Mouse (Mus musculus): ENCODE results near the gene Col2a1. TPM values are rescaled to one million over a fixed set of nuclear protein-coding genes. Genes with fewer than 3 reads are reported as not detected.

Gene Col2a1
- polyA plus RNA-seq, 1 experiment from 2014 or later, result 829 TPM

GRCm38 (mm10) chr15:98026967-98027904, 22.7 kb upstream of the Col2a1 start:
- H3K27me3 ChIP-seq, result no peaks in the 10 kb centered on the region
- peaks cover 62% of the 10 kb centered on the region for H3K4me1 ChIP-seq
- no peaks in the 10 kb centered on the region for H3K9me3 ChIP-seq
- WGBS, result 29% methylated on average over 12 of the region's 12 CpGs
- no peak overlapping the region for H3K4me3 ChIP-seq
- H3K9ac ChIP-seq, result peak overlapping the region; percentile 50; the same call in 1 of the 2 replicates
- H3K36me3 ChIP-seq, result no peaks in the 10 kb centered on the region
- ATAC-seq (ENCODE audit: low FRiP score, low read depth), result peak; percentile 80
- peak overlapping the region; percentile 38 for H3K4me2 ChIP-seq (replicated peaks)
- H3K27ac ChIP-seq, result peak overlapping the region; percentile 91

- Histone ChIP-seq H3K36me3 (no peaks in the 10 kb centered on the region), H3K27ac (peak overlapping the region; percentile 91), H3K4me1 (peaks cover 58% of the 10 kb centered on the region), H3K4me3 (no peak overlapping the region), H3K4me2 (replicated peaks) (peak overlapping the region; percentile 38; the same call in 1 of the 2 replicates), H3K27me3 (no peaks in the 10 kb centered on the region), H3K9ac (no peak overlapping the region), H3K9me3 (no peaks in the 10 kb centered on the region)
- ATAC-seq (ENCODE audit: low FRiP score, low read depth), result no peak
- 31% methylated on average over 4 of the region's 4 CpGs for WGBS
These were observed 21.1 kb upstream of the Col2a1 start for GRCm38 (mm10) chr15:98025611-98026010.

GRCm38 (mm10) chr15:98023137-98023536, 18.6 kb upstream of the Col2a1 start:
- Histone ChIP-seq H3K27me3 (no peaks in the 10 kb centered on the region), H3K4me3 (no peak overlapping the region), H3K4me1 (peaks cover 51% of the 10 kb centered on the region), H3K27ac (no peak overlapping the region), H3K36me3 (no peaks in the 10 kb centered on the region), H3K9ac (no peak overlapping the region), H3K9me3 (no peaks in the 10 kb centered on the region), H3K4me2 (replicated peaks) (no peak overlapping the region)
- 37% methylated on average over 3 of the region's 3 CpGs for WGBS
- ATAC-seq (ENCODE audit: low FRiP score, low read depth), result no peak

GRCm38 (mm10) chr15:98021886-98022285, 17.4 kb upstream of the Col2a1 start:
- Histone ChIP-seq H3K9ac (no peak overlapping the region), H3K9me3 (no peaks in the 10 kb centered on the region)
- 3% methylated on average over 2 of the region's 2 CpGs for WGBS

GRCm38 (mm10) chr15:98019047-98019446, 14.6 kb upstream of the Col2a1 start:
- ATAC-seq (ENCODE audit: low FRiP score, low read depth), result no peak
- Histone ChIP-seq H3K4me3 (no peak overlapping the region), H3K4me2 (replicated peaks) (no peak overlapping the region), H3K36me3 (no peaks in the 10 kb centered on the region), H3K27me3 (no peaks in the 10 kb centered on the region), H3K4me1 (peaks cover 28% of the 10 kb centered on the region; the same call in 1 of the 2 replicates), H3K9ac (no peak overlapping the region), H3K9me3 (no peaks in the 10 kb centered on the region), H3K27ac (no peak overlapping the region; the same call in 1 of the 2 replicates)
- 76% methylated on average over 3 of the region's 3 CpGs for WGBS

More at GRCm38 (mm10) chr15:98021886-98022285, 17.4 kb upstream of the Col2a1 start:
- no peak overlapping the region for H3K4me3 ChIP-seq
- no peak overlapping the region for H3K4me2 ChIP-seq (replicated peaks)
- no peaks in the 10 kb centered on the region for H3K27me3 ChIP-seq
- no peak for ATAC-seq (ENCODE audit: low FRiP score, low read depth)
- peaks cover 39% of the 10 kb centered on the region for H3K4me1 ChIP-seq
- no peak overlapping the region for H3K27ac ChIP-seq
- H3K36me3 ChIP-seq, result no peaks in the 10 kb centered on the region

GRCm38 (mm10) chr15:98017925-98018324, 13.4 kb upstream of the Col2a1 start:
- H3K9ac ChIP-seq, result no peak overlapping the region
- peaks cover 28% of the 10 kb centered on the region; the same call in 1 of the 2 replicates for H3K4me1 ChIP-seq
- no peaks in the 10 kb centered on the region for H3K36me3 ChIP-seq
- H3K27me3 ChIP-seq, result no peaks in the 10 kb centered on the region
- H3K27ac ChIP-seq, result no peak overlapping the region
- no peak overlapping the region for H3K4me3 ChIP-seq
- no peak overlapping the region for H3K4me2 ChIP-seq (replicated peaks)
- no peaks in the 10 kb centered on the region for H3K9me3 ChIP-seq
- no peak for ATAC-seq (ENCODE audit: low FRiP score, low read depth)
- 74% methylated on average over 4 of the region's 4 CpGs for WGBS

GRCm38 (mm10) chr15:98012810-98013209, 8.3 kb upstream of the Col2a1 start:
- Histone ChIP-seq H3K4me3 (no peak overlapping the region), H3K4me1 (peaks cover 30% of the 10 kb centered on the region), H3K9ac (no peak overlapping the region), H3K27ac (no peak overlapping the region), H3K4me2 (replicated peaks) (no peak overlapping the region), H3K9me3 (no peaks in the 10 kb centered on the region), H3K36me3 (no peaks in the 10 kb centered on the region), H3K27me3 (no peaks in the 10 kb centered on the region)
- no peak for ATAC-seq (ENCODE audit: low FRiP score, low read depth)
- 77% methylated on average over 6 of the region's 6 CpGs for WGBS

GRCm38 (mm10) chr15:98005181-98005580, 686 bp upstream of the Col2a1 start:
- H3K27me3 ChIP-seq, result peaks cover 35% of the 10 kb centered on the region
- H3K36me3 ChIP-seq, result no peaks in the 10 kb centered on the region
- peak overlapping the region; percentile 97 for H3K27ac ChIP-seq
- H3K4me2 ChIP-seq (replicated peaks), result peak overlapping the region; percentile 86
- H3K9me3 ChIP-seq, result no peaks in the 10 kb centered on the region
- peak overlapping the region; percentile 67 for H3K4me3 ChIP-seq
- H3K9ac ChIP-seq, result peak overlapping the region; percentile 93
- WGBS, result 9% methylated on average over 11 of the region's 11 CpGs
- H3K4me1 ChIP-seq, result peaks cover 54% of the 10 kb centered on the region
- ATAC-seq (ENCODE audit: low FRiP score, low read depth), result no peak

GRCm38 (mm10) chr15:98004740-98005159, 255 bp upstream of the Col2a1 start:
- Histone ChIP-seq H3K9ac (peak overlapping the region; percentile 93), H3K4me2 (replicated peaks) (peak overlapping the region; percentile 86), H3K4me3 (peak overlapping the region; percentile 67), H3K4me1 (peaks cover 56% of the 10 kb centered on the region), H3K36me3 (peaks cover 4% of the 10 kb centered on the region; the same call in 1 of the 2 replicates), H3K27me3 (peaks cover 40% of the 10 kb centered on the region), H3K9me3 (no peaks in the 10 kb centered on the region), H3K27ac (peak overlapping the region; percentile 97)
- peak; percentile 73 for ATAC-seq (ENCODE audit: low FRiP score, low read depth)
- under 1% methylated on average over 19 of the region's 19 CpGs for WGBS

GRCm38 (mm10) chr15:98002991-98003821, 1.3 kb downstream of the Col2a1 start:
- H3K9me3 ChIP-seq, result no peaks in the 10 kb centered on the region
- H3K4me3 ChIP-seq, result peak overlapping the region; percentile 67
- ATAC-seq (ENCODE audit: low FRiP score, low read depth), result no peak
- H3K27ac ChIP-seq, result peak overlapping the region; percentile 97
- WGBS, result under 1% methylated on average over 42 of the region's 42 CpGs
- peaks cover 20% of the 10 kb centered on the region for H3K36me3 ChIP-seq
- H3K27me3 ChIP-seq, result peaks cover 55% of the 10 kb centered on the region
- H3K4me2 ChIP-seq (replicated peaks), result peak overlapping the region; percentile 86
- H3K9ac ChIP-seq, result peak overlapping the region; percentile 93
- H3K4me1 ChIP-seq, result peaks cover 59% of the 10 kb centered on the region

- peaks cover 28% of the 10 kb centered on the region for H3K36me3 ChIP-seq
- H3K27ac ChIP-seq, result peak overlapping the region; percentile 97
- ATAC-seq (ENCODE audit: low FRiP score, low read depth), result peak; percentile 58
- no peaks in the 10 kb centered on the region for H3K9me3 ChIP-seq
- peak overlapping the region; percentile 86 for H3K4me2 ChIP-seq (replicated peaks)
- H3K9ac ChIP-seq, result peak overlapping the region; percentile 93
- WGBS, result under 1% methylated on average over 42 of the region's 42 CpGs
- peaks cover 57% of the 10 kb centered on the region for H3K27me3 ChIP-seq
- H3K4me1 ChIP-seq, result peaks cover 62% of the 10 kb centered on the region
- peak overlapping the region; percentile 67 for H3K4me3 ChIP-seq
These were observed 2.1 kb downstream of the Col2a1 start for GRCm38 (mm10) chr15:98002113-98002990.

Data from limb, embryonic 13.5 days (tissue).